Mouse (Mus musculus): ENCODE data around the gene Wasl.

- TF ChIP-seq CHD2 (IDR thresholded peaks at IDR 0.05; ENCODE audit: low read depth, low read length) (no peak), ZNF384 (IDR thresholded peaks at IDR 0.05; ENCODE audit: low read depth, low read length) (no peak), MAFK (IDR thresholded peaks at IDR 0.05; ENCODE audit: insufficient read depth, low read depth, low read length) (no peak), ZC3H11A (IDR thresholded peaks at IDR 0.05; ENCODE audit: borderline replicate concordance, low read depth, low read length) (no peak), HCFC1 (IDR thresholded peaks at IDR 0.05; ENCODE audit: borderline replicate concordance, insufficient read depth, low read length) (no peak)
These were observed 42.7 kb upstream of the Wasl start for GRCm38 (mm10) chr6:24707499-24707898.

Data from ES-E14 (cell line).